Mouse (Mus musculus): ENCODE results near the gene Xlr3c. TPM values are rescaled to one million over a fixed set of nuclear protein-coding genes. Genes with fewer than 3 reads are reported as not detected.
"Not testable (repeated sequence)": the region's sequence is repeated elsewhere in the genome, so short reads cannot be mapped to it uniquely, and the experiment has no call there.

Xlr3c gene
- total RNA-seq (2021): not detected
- long read RNA-seq, experiment 1: 0 reads
- long read RNA-seq, experiment 2: 0 reads

DNA sequence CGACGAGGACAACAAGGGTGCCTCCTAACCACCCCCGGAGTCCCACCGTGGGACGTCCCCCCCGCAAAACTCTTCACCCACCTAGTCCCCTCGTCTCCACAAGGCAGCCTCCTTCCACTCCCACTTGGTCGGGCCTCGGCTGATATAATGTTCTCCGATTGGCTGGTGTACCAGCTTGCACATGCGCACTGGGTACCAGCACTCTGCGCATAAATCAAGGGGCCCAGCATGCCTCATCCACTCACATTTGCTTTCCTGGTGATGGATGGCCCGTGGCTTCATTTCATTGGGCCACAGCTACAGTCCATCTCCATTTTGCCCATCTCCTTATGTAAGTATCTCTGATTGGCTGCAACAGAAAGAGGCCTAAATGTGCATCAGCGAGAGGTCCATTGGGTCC, at the start of gene Xlr3c:
TSS of gene Xlr3c (minus strand) at position 121 of the 400 bp plus-strand sequence.
- not testable (repeated sequence) for DNase-seq (ENCODE audit: low spot score in 2 of 2)

DNA sequence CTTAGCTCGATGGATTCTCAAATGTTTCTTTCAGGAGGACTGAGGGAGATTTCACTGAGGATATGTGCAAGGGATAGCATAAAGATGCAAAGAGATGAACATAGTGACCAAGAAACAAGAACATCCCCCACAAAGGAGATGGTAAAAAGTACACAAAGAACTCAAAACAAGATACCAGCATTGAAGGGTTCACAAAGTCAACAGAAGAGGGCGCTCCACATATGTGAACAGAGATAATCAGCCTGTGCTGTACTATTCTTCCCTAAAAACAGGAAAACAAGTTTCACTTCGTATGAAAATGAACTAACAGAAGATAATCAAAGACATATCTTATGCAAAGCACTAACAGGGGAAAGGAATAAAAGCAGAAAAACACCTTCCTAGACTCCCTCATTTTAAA, 47.3 kb upstream of the Xlr3c start:
- DNase-seq (ENCODE audit: low spot score in 2 of 2): peak in 1 of 2 experiments; percentile 41

DNA sequence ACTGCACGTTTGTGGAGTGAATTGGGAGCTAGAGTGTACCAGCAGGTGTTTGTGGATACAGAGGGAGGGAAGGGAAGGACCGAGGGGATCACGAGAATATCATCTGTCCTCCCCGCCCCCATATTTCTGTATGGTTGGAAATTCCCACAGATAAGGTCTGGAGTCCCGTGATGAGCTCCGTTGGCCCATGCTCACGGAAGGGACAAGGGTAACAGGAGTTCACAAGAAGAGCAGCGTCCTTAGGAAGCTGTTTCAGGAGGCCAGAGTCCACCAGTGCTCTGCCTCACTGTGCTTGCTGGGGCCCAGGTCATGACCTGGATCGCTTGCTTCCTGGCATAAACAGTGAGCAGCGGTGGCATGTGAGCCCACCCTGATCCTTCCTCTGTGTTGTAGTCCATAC, 30.6 kb upstream of the Xlr3c start:
- DNase-seq (ENCODE audit: low spot score in 2 of 2): not testable (repeated sequence)

DNA sequence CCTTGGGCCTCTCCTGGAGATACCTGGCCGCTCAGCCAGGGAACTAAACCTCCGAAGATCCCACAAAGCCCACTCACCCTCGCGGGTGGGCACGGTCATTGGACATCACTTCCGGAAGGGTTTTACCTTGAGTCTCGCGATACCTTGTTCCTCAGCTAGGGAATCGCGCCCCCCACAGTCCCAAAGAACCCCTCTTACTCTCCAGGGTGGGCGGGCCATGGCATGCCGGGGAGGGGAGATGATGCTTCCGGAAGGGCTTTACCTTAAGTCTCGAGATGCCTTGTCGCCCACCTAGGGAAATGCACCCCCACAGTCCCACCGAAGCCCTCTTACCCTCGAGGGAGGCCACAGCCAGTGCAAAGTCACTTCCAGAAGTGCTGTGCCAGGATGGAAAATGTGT, 27.7 kb upstream of the Xlr3c start, which contains the start of the genes Xlr5a and Xlr5c:
TSS of gene Xlr5a (minus strand) at position 101 of the 400 bp plus-strand sequence.
TSS of gene Xlr5c (minus strand) at position 101 of the 400 bp plus-strand sequence.
- DNase-seq (ENCODE audit: low spot score in 2 of 2): not testable (repeated sequence)

DNA sequence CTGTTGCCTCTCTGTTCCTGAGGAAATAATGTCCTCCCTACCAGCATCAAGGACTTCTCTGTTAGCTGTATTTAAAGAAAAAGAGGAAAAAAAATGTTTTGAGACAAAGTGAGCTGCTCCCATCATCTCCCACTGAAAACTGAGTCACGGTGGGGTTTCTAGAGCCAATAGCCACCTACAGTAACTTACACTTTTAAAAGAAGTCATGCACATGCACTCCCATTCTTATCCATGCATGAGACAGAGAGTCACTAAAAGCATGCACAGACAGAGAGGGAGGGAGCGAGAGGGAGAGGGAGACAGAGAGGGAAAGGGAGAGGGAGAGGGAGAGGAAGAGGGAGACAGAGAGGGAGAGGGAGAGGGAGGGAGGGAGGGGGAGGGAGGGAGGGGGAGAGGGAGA, 2.8 kb downstream of the Xlr3c start:
- not testable (repeated sequence) for DNase-seq (ENCODE audit: low spot score in 2 of 2)

DNA sequence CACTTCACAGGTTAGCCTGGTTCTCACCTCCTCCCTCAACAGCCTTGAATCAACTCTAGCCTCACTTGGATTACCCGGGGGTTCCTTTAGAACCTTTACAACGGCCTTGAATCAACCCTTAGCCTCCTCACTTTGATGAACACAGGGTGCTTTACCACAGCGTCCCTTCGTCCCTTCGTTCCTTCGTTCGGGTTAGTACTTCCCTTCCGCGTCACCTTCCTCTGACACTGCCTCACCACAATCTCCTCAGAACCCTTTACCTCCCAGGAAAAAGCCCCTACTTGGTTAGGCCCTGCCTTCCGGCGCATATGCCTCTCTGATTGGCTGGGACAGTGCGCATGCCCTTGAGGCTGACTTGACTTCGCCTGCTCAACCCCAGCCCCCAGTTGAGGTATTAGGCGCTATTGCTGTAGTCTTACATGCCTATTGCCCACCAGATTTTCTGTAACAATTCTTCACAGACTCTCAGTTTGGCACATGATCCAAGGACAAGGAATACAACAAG, 22.3 kb downstream of the Xlr3c start, which contains the start of gene Xlr4c:
TSS of gene Xlr4c (minus strand) at position 310 of the 505 bp plus-strand sequence.
- DNase-seq (ENCODE audit: low spot score in 2 of 2): not testable (repeated sequence)

DNA sequence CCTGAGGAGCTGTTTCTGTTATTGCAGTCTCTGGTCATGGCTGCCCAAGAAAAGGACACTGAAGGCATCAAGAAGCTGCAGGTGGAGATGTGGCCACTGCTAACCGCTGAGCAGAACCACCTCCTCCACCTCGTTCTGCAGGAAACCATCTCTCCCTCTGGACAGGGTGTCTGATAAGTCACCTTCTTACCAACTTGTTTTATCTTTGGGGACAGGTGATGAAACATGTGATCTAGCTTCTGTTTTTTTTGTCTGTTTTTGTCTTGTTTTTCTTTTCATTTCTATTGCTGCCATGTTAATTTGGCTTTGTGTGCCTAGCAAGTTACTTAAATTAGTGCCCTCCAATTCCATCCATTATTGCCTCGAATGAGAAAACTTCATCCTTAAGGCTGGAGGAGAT, 35.9 kb downstream of the Xlr3c start:
- no peak for DNase-seq (ENCODE audit: low spot score in 2 of 2)

DNA sequence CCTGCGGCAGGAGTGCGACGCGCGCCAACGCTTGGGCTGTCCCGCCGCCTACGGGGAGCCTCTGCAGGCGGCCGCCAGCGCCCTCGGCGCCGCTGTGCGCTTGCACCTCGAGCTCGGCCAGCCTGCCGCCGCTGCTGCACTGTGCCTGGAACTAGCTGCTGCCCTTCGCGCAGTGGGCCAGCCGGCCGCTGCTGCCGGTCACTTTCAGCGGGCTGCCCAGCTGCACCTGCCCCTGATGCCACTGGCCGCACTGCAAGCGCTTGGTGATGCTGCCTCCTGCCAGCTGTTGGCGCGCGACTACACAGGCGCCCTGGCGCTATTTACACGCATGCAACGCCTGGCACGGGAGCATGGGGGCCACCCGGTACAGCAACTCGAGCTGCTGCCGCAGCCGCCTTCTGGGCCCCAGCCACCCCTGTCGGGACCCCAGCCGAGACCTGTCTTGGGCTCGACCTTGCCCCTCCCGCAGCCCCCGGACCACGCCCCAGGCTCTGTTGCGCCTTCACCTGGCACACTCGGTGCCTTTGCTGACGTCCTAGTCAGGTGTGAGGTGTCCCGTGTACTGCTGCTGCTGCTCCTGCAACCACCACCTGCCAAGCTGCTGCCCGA, 36.5 kb downstream of the Xlr3c start:
- no peak for DNase-seq (ENCODE audit: low spot score in 2 of 2)

DNA sequence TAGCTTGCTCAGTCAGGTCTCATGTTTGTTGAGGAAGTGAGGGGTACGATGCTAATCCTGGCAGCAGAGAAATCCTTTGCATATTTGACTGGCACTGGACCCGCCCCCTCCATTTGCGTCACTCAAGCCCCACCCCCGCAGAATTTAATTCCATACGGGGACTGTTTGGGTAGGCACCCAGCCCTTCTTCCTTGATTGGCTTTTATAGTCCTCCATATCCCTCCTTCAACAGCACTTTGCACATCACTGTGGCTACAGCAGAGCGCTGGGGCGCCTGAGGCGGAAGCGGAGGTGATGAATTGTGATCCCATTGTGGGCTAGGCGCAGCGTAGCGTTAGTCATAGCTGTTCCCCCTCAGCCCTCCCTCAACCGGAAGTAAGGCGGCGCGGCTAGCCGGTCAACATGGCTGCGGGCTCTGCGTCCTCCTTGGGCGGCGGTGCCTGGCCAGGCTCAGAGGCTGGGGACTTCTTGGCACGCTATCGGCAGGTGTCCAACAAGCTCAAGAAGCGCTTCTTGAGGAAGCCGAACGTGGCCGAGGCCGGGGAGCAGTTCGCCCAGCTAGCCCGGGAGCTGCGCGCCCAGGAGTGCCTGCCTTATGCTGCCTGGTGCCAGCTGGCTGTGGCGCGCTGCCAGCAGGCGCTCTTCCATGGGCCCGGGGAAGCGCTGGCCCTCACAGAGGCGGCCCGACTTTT, 37.1 kb downstream of the Xlr3c start, which contains the start of gene F8a:
TSS of gene F8a (plus strand) at position 378 of the 692 bp plus-strand sequence.
- peak; percentile 66 to 83 for DNase-seq (ENCODE audit: low spot score in 2 of 2)

DNA sequence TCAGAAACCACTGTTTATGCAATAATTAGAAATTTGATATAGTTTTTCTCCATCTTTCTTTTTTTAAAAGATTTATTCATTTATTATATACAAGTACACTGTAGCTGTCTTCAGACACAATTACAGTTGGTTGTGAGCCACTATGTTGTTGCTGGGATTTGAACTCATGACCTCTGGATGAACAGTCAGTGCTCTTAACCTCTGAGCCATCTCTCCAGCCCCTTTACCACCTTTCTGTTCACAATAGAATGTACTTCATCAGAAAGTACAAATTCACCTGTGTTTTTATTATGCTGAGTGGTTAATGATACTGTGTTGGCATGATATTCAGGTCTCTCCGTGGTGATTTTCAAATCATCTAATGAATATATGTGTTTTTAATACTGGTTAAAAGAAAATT, 39.8 kb downstream of the Xlr3c start:
- no peak for DNase-seq (ENCODE audit: low spot score in 2 of 2)

DNA sequence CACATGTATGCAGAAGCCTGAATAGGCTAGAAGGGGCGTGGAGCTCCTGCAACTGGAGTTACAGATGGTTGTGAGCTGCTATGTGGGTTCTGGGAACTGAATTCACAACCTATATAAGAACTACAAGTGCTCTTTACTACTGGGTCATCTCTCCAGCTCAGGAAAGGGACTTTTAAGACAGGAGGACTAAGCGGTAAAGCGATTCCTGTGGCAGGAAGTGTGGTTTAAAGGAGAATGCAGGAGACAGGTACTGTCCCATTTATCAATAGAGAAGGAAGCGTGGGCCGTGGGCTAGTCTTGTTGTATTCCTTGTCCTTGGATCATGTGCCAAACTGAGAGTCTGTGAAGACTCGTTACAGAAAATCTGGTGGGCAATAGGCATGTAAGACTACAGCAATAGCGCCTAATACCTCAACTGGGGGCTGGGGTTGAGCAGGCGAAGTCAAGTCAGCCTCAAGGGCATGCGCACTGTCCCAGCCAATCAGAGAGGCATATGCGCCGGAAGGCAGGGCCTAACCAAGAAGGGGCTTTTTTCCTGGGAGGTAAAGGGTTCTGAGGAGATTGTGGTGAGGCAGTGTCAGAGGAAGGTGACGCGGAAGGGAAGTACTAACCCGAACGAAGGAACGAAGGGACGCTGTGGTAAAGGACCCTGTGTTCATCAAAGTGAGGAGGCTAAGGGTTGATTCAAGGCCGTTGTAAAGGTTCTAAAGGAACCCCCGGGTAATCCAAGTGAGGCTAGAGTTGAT, 51.2 kb downstream of the Xlr3c start, which contains the start of gene Xlr4b:
TSS of gene Xlr4b (plus strand) at position 515 of the 746 bp plus-strand sequence.
- DNase-seq (ENCODE audit: low spot score in 2 of 2): not testable (repeated sequence)

Other genes with a start within 250 kb of the Xlr3c start
- under 1 TPM; 0.52 to 0.62 TPM for gene Pnma5, start 228.3 kb downstream of the Xlr3c start, total RNA-seq (2021)
- gene Pnma3, start 200.6 kb downstream of the Xlr3c start, total RNA-seq (2021): 10 to 100 TPM; 18.8 to 28.4 TPM
- 1 to 10 TPM in 1 of 2 experiments, not detected in 1; 1.2 TPM for gene Xlr4a, start 182.9 kb downstream of the Xlr3c start, total RNA-seq (2021)
- 1 to 10 TPM in 1 of 2 experiments, not detected in 1; 4.9 TPM for gene Xlr3a, start 168.3 kb downstream of the Xlr3c start, total RNA-seq (2021)
- 1 to 10 TPM; 1.9 to 5.2 TPM for gene Gm14685, start 148.3 kb downstream of the Xlr3c start, total RNA-seq (2021)
- gene Xlr5b, start 116.6 kb downstream of the Xlr3c start, total RNA-seq (2021): not detected
- 1 to 10 TPM in 1 of 2 experiments, not detected in 1; 1.9 TPM for gene DXBay18, start 115.9 kb downstream of the Xlr3c start, total RNA-seq (2021)
- gene Spin2d, start 88.4 kb downstream of the Xlr3c start, total RNA-seq (2021): not detected
- 10 to 100 TPM in 1 of 2 experiments, 1 to 10 TPM in 1; 1.4 to 14.4 TPM for gene Xlr3b, start 73.2 kb downstream of the Xlr3c start, total RNA-seq (2021)
- gene Xlr4b, start 51.1 kb downstream of the Xlr3c start, total RNA-seq (2021): 1 to 10 TPM in 1 of 2 experiments, not detected in 1; 1.6 TPM
- gene F8a, start 37.1 kb downstream of the Xlr3c start, total RNA-seq (2021): 10 to 100 TPM; 16.3 to 16.7 TPM
- gene Xlr4c, start 22.3 kb downstream of the Xlr3c start, total RNA-seq (2021): 1 to 10 TPM in 1 of 2 experiments, not detected in 1; 1.7 TPM
- gene Xlr5a, start 27.6 kb upstream of the Xlr3c start, total RNA-seq (2021): not detected
- not detected for gene Xlr5c, start 27.6 kb upstream of the Xlr3c start, total RNA-seq (2021)
- gene Gm45015, start 71.5 kb upstream of the Xlr3c start, total RNA-seq (2021): not detected
- gene Zfp275, start 77.2 kb upstream of the Xlr3c start, total RNA-seq (2021): 10 to 100 TPM; 11.1 to 11.7 TPM
- not detected for gene Gm18336, start 133.3 kb upstream of the Xlr3c start, total RNA-seq (2021)
- 1 to 10 TPM; 2.1 to 3.0 TPM for gene Zfp92, start 145.7 kb upstream of the Xlr3c start, total RNA-seq (2021)
- not detected for gene Trex2, start 170.0 kb upstream of the Xlr3c start, total RNA-seq (2021)
- gene Haus7, start 193.7 kb upstream of the Xlr3c start, total RNA-seq (2021): 10 to 100 TPM; 10.5 to 11.3 TPM
- 10 to 100 TPM; 26.1 to 34.2 TPM for gene Bgn, start 218.2 kb upstream of the Xlr3c start, total RNA-seq (2021)
- 100 to 1,000 TPM; 134 to 136 TPM for gene Atp2b3, start 237.7 kb upstream of the Xlr3c start, total RNA-seq (2021)

Measured in layer of hippocampus, postnatal 14 days (tissue).